Mouse (Mus musculus) cerebellum, adult 8-10 months (tissue): ENCODE data around the gene Gmds.

Experiments
- DNase-seq: peaks from one replicate; pipeline ENCODE4 v3.0.0; 2022

The Gmds gene

DNA sequence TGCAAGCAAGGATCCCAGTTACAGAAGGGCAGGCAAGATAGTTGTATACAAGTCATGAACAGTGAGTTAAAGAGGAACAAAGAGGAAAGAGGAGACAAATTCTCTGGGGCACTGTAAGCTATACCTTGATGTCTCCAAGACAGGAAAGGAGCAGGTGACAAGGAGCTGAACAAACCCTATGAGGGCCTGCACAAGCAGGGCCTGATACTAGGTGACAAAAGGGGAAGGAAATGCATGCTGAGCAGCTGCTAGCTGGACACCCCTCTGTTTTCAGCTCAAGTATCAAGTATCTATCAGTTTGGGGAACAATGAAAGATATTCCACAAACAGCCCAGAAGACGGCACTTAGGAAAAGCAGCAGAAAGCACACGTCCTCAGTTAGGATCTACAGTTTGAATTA is 193.4 kb downstream of the Gmds start:
- no peak for DNase-seq

DNA sequence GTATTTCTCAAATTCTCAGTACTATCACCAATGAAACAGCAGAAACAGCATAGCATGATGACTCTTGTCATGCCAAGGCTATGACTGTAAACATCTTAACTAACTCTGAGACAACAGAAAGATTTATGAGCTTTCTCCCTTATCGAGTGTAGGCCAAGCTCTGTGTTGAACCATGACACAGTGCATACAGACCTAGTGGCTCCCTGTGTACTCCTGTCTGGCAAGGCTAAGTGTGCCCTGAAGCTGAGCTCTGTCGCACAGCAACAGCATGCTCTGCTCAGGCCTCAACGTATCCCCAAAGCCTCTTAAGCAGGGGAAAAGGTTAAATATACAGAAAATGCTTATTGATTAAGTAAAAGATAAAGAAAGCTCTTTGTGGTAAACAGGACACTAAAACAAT is 194.9 kb downstream of the Gmds start:
- DNase-seq = no peak

DNA sequence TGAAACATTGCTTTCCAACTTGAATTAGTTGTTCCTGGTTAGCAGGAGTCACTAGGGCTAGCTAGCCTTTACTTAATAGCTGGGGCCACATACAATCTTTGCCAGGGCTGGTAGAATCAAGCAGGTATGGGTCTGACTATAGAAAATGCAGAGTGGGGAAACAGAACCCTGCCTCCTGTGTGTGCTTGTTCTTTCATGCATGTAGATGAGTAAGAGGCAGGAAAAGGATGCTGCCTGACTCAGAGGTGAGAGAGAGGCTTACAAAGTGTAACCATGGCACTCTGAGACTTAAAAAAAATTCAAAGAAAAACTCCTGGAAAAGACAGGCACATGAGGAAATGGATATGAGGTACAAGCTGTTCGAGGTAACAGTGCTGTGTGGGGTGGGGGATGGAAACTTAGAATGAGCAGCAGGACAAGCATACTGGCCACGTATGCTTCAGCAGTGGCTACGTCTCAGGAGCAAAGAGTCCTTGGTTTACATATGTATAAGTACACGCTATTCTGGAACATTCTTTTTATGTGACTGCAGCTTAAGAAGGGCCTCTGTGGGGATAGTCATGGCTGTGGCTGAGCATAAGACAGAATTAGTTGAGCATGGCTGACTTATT is 203.8 kb downstream of the Gmds start:
- DNase-seq = no peak

DNA sequence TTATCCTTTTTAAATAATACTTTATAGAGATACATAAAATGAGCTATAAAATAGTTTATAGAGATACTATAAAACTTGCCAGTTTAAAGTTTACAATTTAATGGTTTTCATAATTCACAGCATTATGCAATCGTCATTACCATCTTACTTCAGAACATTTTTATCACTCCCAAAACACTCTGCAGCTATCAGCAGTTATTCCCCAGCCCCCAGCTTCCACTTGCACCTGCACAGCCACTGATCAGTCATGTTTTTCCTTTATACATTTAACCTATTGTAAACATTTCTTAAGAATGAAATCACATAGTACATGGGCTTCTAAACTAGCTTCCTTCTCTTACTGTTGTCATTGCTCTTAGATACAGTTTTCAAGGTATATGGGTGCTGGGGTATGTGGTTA is 208.6 kb downstream of the Gmds start:
- no peak for DNase-seq

DNA sequence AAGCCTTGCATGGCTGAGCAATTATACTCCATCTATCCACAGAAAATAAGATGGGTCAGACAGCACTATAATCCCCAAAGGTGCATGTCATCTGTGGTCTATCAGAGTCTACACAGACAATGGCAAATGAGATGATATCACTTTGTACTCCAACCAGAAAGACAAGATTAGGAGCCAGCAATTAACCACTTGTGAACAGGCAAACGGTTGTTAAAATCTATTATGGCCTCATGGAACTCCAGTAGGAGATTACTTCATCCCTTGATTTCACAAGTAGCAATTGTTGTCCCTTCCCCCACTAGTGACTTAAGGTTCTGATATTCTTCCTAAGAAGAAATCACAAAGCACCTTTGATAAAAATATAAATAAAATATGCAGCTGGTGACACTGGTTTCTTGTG is 220.2 kb downstream of the Gmds start:
- no peak for DNase-seq

DNA sequence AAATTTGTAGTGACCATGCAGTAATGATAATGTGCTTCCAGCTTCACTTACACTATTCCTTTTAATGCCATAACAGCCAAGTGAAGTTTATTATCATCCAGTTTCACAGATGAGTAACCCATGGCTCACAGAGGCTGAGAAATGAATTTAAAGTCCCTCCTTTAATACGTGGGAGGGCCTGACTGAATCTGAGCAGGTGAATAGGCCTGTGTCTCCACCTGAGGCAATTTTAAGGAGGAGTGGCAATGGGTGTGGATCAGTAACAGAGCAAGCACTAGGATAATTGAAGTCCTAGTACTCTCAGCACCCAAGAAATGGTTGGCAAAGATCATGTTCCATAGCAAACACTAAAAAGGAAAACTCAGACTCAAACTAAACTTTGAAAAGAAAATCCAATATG is 223.1 kb downstream of the Gmds start:
- no peak for DNase-seq

DNA sequence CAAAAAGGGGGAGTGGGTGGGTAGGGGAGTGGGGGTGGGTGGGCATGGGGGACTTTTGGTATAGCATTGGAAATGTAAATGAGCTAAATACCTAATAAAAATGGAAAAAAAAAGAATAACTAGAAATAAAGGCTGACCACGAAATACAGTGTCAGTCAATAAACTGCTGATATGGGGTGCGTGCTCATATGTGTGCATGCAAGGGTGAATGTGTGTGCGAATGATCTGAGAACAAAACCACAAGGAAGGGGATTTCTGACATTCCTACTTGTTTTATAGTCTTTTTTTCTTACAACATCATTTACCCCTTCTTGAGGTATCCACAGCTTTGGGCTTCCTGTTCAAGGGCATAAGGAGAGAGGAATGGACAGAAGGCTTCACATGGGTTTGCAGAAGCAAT is 224.7 kb downstream of the Gmds start:
- no peak for DNase-seq

GRCm38 (mm10) chr13:32088303-32088977 is 250.1 kb downstream of the Gmds start:
- no peak for DNase-seq

DNA sequence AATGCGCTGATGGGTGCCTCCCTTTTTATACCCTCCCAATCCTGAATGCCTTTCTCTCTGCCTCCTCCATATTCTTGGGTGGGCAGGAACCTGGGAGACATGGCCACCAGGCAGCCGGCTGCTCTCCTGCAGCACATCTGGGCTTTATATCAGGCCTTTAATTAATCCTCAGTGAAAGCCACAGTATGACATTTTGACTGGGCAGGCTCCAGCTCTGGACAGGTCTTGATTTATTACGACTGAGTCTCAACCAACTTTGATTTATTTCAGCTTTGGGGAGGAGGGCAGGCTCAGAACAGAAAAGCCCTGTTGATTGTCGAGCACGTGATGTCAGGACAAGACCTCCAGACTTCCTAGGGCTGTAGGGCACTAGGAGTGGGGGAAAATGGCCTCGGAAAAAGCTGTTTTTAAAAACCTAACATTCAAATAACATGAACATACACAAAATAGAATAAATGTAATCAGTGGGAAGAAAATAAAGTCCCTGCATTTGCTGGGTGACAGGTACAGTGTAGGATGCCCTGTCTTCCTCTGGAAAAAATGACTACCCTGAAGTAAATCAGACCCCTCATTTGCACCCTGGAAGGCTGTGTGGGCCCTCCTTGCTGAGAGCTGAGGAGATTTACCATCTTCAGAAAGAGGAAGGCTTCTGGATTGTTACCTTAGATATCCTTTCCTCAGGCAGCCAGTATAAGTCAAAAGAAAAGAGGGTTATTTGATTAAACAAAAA is 257.9 kb downstream of the Gmds start:
- no peak for DNase-seq

DNA sequence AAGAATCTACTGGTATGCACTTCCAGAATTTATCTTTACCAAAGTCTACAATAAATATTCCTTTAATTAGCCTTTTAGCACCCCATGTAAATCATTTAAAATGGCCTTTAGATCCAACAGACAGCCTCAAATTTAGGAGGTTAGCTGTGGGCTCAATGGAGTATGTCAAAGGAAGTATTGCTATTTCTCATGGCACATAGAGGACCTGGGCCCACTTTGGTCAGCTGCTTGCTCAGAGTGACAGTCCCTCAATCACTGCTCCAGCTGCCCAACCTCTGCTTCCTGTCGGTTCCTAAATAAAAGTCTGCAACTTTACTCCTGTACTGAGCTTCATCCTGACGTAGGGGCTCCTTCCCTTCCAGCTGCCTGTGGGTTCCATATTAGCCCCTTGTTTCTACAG is 264.9 kb downstream of the Gmds start:
- DNase-seq = no peak

GRCm38 (mm10) chr13:32055321-32055720 is 283.2 kb downstream of the Gmds start:
- no peak for DNase-seq

GRCm38 (mm10) chr13:32053587-32053986 is 285.0 kb downstream of the Gmds start:
- DNase-seq = no peak

DNA sequence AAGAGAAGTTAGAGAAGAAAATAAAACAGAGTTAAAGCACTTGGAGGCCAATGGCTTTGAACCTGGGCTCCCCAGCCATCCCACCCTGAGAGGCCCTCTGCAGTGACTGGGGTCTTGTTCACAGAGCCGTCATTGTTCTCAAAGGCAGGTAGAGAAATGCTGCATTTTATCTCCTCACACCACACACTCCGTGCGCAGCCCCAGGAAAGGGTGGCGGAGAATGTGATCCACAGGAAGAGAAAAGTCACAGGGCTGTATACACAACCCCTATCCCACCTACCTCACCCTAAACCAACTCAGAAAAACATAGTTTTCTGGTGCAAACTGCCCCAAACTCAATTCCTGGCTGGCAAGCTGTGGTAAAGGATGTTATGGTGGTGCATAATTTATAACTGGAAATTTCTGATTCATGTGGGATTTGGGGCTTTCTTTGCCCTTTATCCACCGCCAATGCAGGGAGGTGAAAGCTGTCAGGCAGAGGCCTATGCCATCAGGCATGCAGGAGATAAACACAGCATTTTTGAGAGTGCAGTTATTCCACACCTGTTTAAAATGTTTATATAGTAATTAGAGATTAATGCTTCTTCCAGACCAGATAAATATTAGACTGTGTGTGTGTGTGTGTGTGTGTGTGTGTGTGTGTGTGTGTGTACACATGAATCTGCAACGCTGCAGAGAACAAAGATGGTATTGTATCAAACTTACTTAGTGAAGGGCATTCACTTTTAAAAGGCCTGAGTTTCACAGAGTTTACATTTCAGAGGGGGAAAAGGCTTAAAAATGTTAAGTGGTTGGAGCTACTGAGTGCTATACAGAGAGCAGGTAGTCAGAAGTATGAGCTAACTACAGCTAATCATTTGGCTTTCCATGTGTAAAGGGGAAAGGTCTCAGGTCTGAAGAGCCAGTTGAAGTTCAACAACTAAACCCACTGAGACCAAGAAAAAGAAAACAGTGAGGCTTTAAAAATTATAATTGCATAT is 290.3 kb downstream of the Gmds start:
- no peak for DNase-seq

DNA sequence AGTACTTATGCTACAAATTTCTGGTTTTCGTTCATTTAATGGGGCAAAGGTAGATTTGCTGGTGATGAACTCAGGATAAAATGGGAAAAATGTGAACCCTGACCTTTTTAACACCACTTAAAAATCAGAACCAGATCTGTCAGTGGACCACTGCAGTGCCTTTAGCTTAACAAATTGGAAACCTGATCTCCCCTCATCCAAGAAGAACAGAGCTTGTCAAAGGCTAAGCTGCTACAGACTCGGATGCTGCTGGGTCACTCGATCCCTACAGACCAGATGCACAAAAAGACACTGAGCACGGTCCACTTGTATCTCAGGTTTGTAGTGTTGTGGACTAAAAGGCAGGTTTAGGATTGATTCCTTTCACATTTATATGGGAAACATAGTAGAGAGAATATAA is 291.6 kb downstream of the Gmds start:
- no peak for DNase-seq

DNA sequence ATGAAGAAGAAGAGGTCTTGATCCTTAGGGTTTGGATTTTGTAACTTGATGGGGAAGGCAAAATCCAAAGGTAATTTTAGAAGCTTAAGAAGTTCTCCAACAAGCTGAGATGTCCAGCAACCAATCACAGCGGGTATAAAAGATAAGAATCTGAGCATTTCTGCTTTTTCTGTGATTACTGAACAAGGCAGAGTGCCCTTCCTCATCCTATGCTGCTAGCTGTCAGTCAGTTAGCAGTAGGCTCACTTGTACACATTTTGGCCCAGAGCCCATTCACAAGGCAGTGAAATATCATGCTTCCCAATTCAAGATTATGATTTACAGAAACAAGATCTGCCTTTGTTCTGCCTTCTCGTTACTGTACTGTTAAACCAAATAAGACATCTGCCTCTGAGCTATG is 295.8 kb downstream of the Gmds start:
- DNase-seq = no peak

DNA sequence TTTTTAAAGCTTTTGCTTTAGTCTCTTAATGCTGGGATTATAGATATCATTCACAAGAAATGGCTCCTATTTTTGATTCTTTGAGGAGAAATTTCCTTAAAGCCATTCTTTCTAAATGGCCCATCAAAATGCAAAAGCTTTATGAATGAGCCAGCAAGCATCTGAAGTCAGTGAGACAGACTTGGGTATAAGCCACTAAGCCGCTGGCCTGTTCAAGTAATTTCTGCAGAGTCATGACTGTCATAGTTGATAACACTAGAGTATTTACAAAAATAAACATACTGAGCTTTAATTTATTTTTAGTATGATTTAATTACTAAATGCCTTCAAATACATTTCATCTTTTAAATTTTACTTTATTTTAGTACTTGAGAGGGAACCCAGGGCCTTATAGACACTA is 297.7 kb downstream of the Gmds start:
- DNase-seq = no peak

DNA sequence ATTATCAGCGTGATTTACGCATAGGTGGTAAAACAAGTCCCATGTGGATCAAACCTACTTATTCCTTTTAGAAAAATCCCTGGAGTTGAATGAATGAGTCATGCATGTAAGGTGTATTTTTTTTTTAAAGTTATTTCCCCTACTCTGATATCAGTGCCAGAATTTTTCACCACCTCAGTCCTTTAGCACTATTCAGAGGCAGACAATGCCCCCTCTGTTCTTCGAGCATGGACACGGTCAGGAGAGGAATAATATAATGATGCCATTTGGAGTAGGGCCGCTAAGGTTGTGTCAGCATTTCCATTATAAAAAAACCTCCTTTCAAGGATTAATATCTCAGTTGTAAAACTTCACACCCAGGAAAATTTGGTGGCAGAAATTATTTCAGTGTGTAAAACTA is 301.6 kb downstream of the Gmds start:
- no peak for DNase-seq

DNA sequence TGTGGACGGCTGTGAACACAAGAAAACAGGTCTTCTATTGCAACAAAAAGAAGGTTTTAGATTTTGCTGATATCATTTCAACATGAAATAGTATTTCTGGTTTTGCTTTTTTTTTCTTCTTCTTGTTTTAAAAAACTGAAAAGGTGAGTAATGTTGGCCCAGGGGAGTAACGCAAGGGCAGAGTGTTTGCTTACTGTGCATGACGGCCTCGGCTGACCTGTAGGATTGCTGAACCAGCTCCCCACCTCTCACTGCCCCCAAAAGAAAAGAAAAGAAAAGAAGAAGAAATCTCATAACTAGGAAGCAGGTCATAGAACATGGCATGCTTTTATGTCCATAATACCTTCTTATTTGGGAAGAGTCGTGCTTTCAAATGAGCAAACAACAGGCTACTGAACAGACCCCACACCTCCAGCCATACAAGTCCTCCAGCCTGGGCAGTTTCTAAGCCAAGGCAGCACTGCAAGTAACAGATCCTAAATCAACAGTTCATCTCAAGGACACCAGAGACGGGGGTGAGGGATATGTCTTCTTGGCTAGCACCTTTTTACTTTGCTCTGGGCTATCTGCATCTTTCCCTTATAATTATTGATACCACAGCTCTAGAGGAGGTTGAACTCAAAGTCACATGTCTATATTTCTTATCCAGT is 303.6 kb downstream of the Gmds start:
- DNase-seq = no peak

DNA sequence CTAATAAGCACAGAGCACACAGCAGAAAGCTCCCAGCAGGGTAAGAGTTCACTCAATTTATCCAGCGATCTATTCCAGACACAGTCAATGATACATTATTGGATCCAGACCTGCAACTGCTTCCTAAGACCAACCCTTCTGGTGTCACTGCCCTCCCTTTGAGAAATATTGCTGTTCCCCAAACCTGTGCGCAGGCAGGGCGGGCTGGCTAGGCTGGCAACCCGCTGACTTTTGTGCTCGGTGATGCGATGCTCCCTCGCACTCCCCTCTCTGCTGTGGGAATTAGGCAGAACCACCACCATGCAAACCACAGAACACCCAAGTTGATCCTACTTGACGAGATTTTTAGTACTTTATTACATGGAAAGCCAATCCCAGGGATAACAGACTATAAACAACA is 304.4 kb downstream of the Gmds start:
- DNase-seq = no peak

- no peak for DNase-seq
These were observed 312.1 kb downstream of the Gmds start for GRCm38 (mm10) chr13:32026226-32026975.

- no peak for DNase-seq
These were observed 313.7 kb downstream of the Gmds start for GRCm38 (mm10) chr13:32024822-32025221.
